Mouse (Mus musculus) hindbrain, embryonic 13.5 days (tissue): Measurements from ENCODE around the gene Lrrc66. TPM values are rescaled to one million over a fixed set of nuclear protein-coding genes. Genes with fewer than 3 reads are reported as not detected.

Source experiments
- ATAC-seq: fragments of 200-750 bp; cut with Nextera tagmentation; 2 replicates; pipeline ENCODE4 v1.8.0; 2017; ENCODE audit warnings: moderate TSS enrichment; ENCODE audit not compliant: low FRiP score
- H3K27ac ChIP-seq: fragments of 300-500 bp; sonication (generic); 2 replicates; pipeline ENCODE4 v1.5.1; 2015; ENCODE audit warnings: inconsistent platforms, mild to moderate bottlenecking, moderate library complexity
- H3K27me3 ChIP-seq: fragments of 300-500 bp; sonication (generic); 2 replicates; pipeline ENCODE4 v1.6.1; 2015; ENCODE audit warnings: mild to moderate bottlenecking, inconsistent platforms
- H3K36me3 ChIP-seq: fragments of 300-500 bp; sonication (generic); 2 replicates; pipeline ENCODE4 v1.6.1; 2015; ENCODE audit warnings: mild to moderate bottlenecking, inconsistent platforms
- H3K4me1 ChIP-seq: fragments of 300-500 bp; sonication (generic); replicated peaks from 2 replicates; pipeline ENCODE4 v1.6.1; 2015; ENCODE audit warnings: inconsistent platforms
- H3K4me2 ChIP-seq: fragments of 300-500 bp; sonication (generic); 2 replicates; pipeline ENCODE4 v1.6.1; 2015; ENCODE audit warnings: inconsistent platforms, mild to moderate bottlenecking, moderate library complexity
- H3K4me3 ChIP-seq: fragments of 300-500 bp; sonication (generic); 2 replicates; pipeline ENCODE4 v1.5.1; 2015; ENCODE audit warnings: mild to moderate bottlenecking, inconsistent platforms
- H3K9ac ChIP-seq: fragments of 300-500 bp; sonication (generic); 2 replicates; pipeline ENCODE4 v1.6.1; 2015; ENCODE audit warnings: mild to moderate bottlenecking, inconsistent platforms
- H3K9me3 ChIP-seq: fragments of 300-500 bp; sonication (generic); 2 replicates; pipeline ENCODE4 v1.6.1; 2016; ENCODE audit warnings: inconsistent platforms
- WGBS: fragments of 180-500 bp; shearing (Covaris S2); methylation state at CpG from one replicate; pipeline ENCODE4 v1.1.7; 2015; 5-methylcytosine and 5-hydroxymethylcytosine counted together
- polyA plus RNA-seq: library from polyadenylated mRNA; unstranded; fragments of >200 nt; fragmentation: Nextera tagmentation; extraction: Ambion mirVana; gene quantifications from 2 replicates; pipeline ENCODE4 v1.2.1, GENCODE M21; 2015

Gene Lrrc66
- polyA plus RNA-seq, 1 experiment from 2014 or later: not detected

GRCm38 (mm10) chr5:73574616-73575015, 57.7 kb downstream of the Lrrc66 start:
- no peak for ATAC-seq
- 86% methylated on average over 4 of the region's 4 CpGs for WGBS
- Histone ChIP-seq H3K4me1 (0 out of 2 replicates have a peak, but pooled peaks cover 6% of the 10 kb centered on the region), H3K9ac (no peak overlapping the region), H3K27me3 (no peaks in the 10 kb centered on the region), H3K4me2 (no peak overlapping the region), H3K4me3 (no peak overlapping the region), H3K9me3 (no peaks in the 10 kb centered on the region), H3K27ac (no peak overlapping the region), H3K36me3 (no peaks in the 10 kb centered on the region)

- Histone ChIP-seq H3K36me3 (no peaks in the 10 kb centered on the region), H3K9ac (no peak overlapping the region), H3K4me2 (no peak overlapping the region), H3K27me3 (no peaks in the 10 kb centered on the region), H3K9me3 (no peaks in the 10 kb centered on the region), H3K4me1 (0 out of 2 replicates have a peak, but pooled peaks cover 6% of the 10 kb centered on the region), H3K4me3 (no peak overlapping the region), H3K27ac (no peak overlapping the region)
- WGBS: 80% methylated on average over 7 of the region's 7 CpGs
- no peak for ATAC-seq
These were observed 58.5 kb downstream of the Lrrc66 start for GRCm38 (mm10) chr5:73573789-73574188.

DNA sequence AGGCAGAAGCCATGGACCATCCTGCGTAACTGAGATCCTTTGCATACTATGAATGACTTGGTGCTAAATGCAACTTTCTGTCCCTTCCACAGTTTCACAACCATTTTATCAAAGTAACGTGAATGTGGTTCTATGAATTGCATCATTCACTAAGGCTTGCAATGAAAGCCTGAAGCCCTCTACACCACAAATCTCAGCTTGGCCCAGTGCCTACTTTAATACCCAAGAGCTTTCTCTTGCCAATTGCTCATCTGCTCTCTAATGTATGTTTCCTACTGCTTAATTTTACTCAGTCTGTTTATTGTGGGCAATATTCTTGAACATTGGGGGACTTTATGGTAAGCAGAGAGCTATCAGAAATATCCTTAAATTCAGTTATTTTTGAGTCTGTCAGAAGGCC, 59.5 kb downstream of the Lrrc66 start:
- no peak overlapping the region for H3K4me2 ChIP-seq
- no peak overlapping the region for H3K9ac ChIP-seq
- no peaks in the 10 kb centered on the region for H3K36me3 ChIP-seq
- 0 out of 2 replicates have a peak, but pooled peaks cover 6% of the 10 kb centered on the region for H3K4me1 ChIP-seq
- ATAC-seq: no peak
- H3K4me3 ChIP-seq: no peak overlapping the region
- H3K27me3 ChIP-seq: no peaks in the 10 kb centered on the region
- no peak overlapping the region for H3K27ac ChIP-seq
- whole genome bisulfite sequencing: 88% methylated on average over 2 of the region's 2 CpGs
- no peaks in the 10 kb centered on the region for H3K9me3 ChIP-seq

DNA sequence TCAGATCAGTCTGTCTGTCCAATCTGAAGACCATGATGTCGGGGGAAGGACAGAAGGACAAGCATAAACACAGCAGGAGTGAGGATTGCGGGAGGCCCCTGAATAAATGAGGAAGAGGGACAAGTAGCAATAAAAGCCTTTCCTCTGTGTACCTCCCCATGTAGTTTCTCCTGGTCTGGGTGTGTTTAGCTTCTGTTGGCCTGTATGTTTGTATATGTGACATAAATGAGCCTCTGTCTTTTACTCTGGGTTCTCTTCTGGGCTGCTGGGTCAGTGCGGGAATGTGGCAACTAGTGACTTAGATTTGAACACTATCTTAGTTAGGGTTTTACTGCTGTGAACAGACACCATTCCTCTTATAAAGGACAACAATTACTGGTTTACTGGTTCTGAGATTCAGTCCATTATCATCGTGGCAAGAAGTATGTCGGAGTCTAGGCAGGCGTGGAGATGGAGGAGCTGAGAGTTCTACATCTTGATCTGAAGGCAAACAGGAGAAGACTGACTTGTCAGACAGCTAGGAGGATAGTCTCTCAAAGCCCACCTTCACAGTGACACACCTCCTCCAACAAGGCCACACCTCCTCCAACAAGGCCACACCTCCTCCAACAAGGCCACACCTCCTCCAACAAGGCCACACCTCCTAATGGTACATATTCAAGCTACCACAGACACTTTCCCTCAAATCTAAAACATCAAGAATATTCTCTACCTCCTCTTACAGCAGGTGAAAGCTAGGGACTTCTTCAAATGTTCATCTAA, 60.8 kb downstream of the Lrrc66 start:
- no peak overlapping the region for H3K4me3 ChIP-seq
- no peak overlapping the region for H3K27ac ChIP-seq
- no peak overlapping the region for H3K9ac ChIP-seq
- H3K27me3 ChIP-seq: no peaks in the 10 kb centered on the region
- ATAC-seq: no peak
- no peaks in the 10 kb centered on the region for H3K9me3 ChIP-seq
- 0 out of 2 replicates have a peak, but pooled peaks cover 6% of the 10 kb centered on the region for H3K4me1 ChIP-seq
- no peaks in the 10 kb centered on the region for H3K36me3 ChIP-seq
- no peak overlapping the region for H3K4me2 ChIP-seq
- WGBS: 90% methylated on average over 6 of the region's 6 CpGs

DNA sequence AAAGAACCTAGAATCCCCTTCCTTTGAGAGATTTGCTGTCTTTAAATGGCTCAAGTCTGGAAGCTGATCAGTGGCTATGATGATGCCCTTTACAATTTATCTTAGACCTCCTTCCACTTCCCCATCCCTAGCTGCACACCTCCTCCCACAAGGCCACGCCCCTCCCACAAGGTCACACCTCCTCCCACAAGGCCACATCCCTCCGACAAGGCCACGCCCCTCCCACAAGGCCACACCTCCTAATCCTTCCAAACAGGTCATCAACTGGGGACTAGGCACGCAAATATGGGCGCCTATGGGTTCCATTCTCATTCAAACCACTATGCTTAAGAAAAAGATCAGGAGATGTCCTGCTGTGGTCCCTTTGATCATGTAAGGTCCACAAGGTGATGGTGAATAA, 63.1 kb downstream of the Lrrc66 start:
- Histone ChIP-seq H3K4me2 (no peak overlapping the region), H3K4me3 (no peak overlapping the region), H3K36me3 (no peaks in the 10 kb centered on the region), H3K9ac (no peak overlapping the region), H3K27ac (no peak overlapping the region), H3K4me1 (no peaks in the 10 kb centered on the region), H3K27me3 (no peaks in the 10 kb centered on the region), H3K9me3 (no peaks in the 10 kb centered on the region)
- ATAC-seq: no peak
- 81% methylated on average over 5 of the region's 5 CpGs for WGBS

DNA sequence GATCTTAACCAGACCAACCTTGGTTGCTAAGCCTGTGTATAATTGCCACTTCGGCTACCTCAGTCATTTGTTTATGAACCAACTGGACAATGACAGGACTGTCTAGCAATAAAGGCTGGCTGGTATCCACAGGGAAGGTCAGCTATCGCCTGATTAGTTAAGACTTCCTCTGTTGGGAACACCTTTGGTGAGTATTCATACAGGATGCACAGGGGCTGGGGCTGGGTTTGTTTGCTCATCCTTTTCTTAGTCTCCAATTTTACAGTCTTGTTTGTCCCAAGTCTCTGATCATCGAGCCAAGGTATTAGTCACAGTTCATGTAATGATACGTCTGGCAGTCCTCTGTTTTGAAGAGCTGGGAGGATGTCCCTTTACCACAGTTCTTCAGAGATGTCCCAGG, 65.4 kb downstream of the Lrrc66 start:
- H3K4me2 ChIP-seq: no peak overlapping the region
- no peaks in the 10 kb centered on the region for H3K27me3 ChIP-seq
- no peak overlapping the region for H3K27ac ChIP-seq
- no peaks in the 10 kb centered on the region for H3K9me3 ChIP-seq
- 86% methylated on average over 4 of the region's 4 CpGs for WGBS
- H3K4me3 ChIP-seq: no peak overlapping the region
- H3K4me1 ChIP-seq: no peaks in the 10 kb centered on the region
- H3K36me3 ChIP-seq: peaks cover 4% of the 10 kb centered on the region; the same call in 1 of the 2 replicates
- no peak for ATAC-seq
- no peak overlapping the region for H3K9ac ChIP-seq

DNA sequence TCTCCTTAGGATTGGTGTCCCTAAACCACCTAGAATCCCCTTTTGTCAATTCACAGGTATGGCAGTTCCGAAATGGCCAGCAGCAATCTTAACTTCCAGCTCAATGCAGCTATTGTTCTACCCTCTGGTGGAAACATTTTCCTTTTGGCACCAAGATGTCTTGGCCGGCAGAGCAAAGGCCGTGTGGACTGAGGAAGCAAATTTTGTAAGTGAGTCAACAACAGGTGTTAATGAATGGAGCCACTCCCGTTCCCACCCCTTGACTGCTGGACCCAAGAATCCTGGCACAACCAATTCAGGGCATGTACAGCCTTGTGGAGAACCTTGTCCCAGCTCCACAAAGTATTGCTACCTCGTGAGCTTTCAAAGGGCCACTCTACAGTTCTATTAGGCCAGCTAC, 66.2 kb downstream of the Lrrc66 start:
- H3K27me3 ChIP-seq: no peaks in the 10 kb centered on the region
- WGBS: 89% methylated on average over 5 of the region's 5 CpGs
- no peaks in the 10 kb centered on the region for H3K4me1 ChIP-seq
- H3K36me3 ChIP-seq: peaks cover 9% of the 10 kb centered on the region
- H3K9ac ChIP-seq: no peak overlapping the region
- H3K4me2 ChIP-seq: no peak overlapping the region
- ATAC-seq: no peak
- H3K4me3 ChIP-seq: no peak overlapping the region
- H3K27ac ChIP-seq: no peak overlapping the region
- no peaks in the 10 kb centered on the region for H3K9me3 ChIP-seq

- H3K9ac ChIP-seq: no peak overlapping the region
- ATAC-seq: no peak
- H3K27me3 ChIP-seq: no peaks in the 10 kb centered on the region
- no peak overlapping the region for H3K27ac ChIP-seq
- 95% methylated on average over 6 of the region's 6 CpGs for WGBS
- no peak overlapping the region for H3K4me3 ChIP-seq
- H3K4me2 ChIP-seq: no peak overlapping the region
- no peaks in the 10 kb centered on the region for H3K9me3 ChIP-seq
- no peaks in the 10 kb centered on the region for H3K4me1 ChIP-seq
- peaks cover 21% of the 10 kb centered on the region for H3K36me3 ChIP-seq
These were observed 68.3 kb downstream of the Lrrc66 start for GRCm38 (mm10) chr5:73564038-73564437.

DNA sequence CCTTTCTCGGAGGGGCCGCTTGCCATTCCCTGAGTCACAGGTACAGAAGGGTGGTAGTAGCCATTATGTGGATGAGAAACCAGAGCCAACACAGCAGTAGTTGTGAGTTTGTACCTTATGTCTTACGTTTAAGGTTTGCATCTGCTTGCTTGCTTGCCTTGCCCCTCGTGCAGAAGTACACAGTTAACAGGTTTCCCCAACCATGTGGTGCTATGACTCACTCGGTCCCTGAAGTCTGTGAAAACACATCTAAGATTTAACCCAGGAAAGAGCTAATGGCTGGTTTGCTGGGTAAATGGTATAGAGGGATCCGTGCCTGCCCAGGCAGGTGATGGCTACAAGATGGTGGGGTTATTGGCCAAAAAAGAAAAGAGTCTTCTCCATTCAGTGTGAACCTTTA, 73.6 kb downstream of the Lrrc66 start:
- Histone ChIP-seq H3K4me1 (peaks cover 16% of the 10 kb centered on the region; the same call in 1 of the 2 replicates), H3K4me3 (no peak overlapping the region), H3K36me3 (peaks cover 45% of the 10 kb centered on the region), H3K9me3 (no peaks in the 10 kb centered on the region), H3K27ac (no peak overlapping the region), H3K4me2 (no peak overlapping the region), H3K9ac (no peak overlapping the region), H3K27me3 (no peaks in the 10 kb centered on the region)
- ATAC-seq: no peak
- WGBS: 94% methylated on average over 6 of the region's 6 CpGs

DNA sequence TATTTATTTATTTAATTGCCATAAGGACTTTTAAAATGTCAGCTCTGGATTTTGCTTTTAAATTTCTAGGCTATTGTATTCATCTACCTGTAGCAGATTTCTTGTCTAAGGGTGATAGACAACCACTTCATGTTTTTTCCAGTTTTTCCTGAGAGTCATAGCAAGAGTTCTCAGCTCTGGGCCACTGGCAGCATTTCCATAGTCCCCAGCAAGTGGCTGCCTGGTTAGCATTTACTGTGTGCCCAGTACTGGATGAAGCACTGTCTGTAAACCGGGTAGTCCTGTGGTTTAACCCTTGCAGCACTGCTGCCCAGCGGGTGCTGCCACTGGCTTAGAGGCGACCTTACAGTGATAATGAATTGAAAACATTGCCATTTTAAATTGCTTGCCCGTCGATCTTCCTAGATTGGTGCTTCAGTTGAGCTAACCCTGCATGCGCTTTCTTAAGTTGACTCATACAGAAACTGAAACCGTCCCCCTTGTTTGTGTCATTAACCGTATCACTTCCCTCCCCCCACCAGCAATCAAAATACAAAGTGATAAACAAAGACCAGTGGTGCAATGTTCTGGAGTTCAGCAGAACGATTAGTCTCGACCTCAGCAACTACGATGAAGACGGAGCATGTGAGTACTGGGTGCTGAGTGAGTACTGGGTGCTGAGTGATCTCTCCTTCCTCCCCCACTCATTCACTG, 75.4 kb downstream of the Lrrc66 start:
- Histone ChIP-seq H3K4me3 (no peak overlapping the region), H3K27me3 (no peaks in the 10 kb centered on the region), H3K9ac (no peak overlapping the region), H3K9me3 (no peaks in the 10 kb centered on the region), H3K4me1 (peaks cover 16% of the 10 kb centered on the region; the same call in 1 of the 2 replicates), H3K36me3 (peaks cover 54% of the 10 kb centered on the region), H3K4me2 (no peak overlapping the region), H3K27ac (no peak overlapping the region)
- ATAC-seq: no peak
- whole genome bisulfite sequencing: 71% methylated on average over 12 of the region's 12 CpGs
